Mouse (Mus musculus): ENCODE data around the gene Npdc1. TPM values are rescaled to one million over a fixed set of nuclear protein-coding genes. Genes with fewer than 3 reads are reported as not detected.
A peak's percentile ranks its signal among the peaks of the same experiment; 100 is the strongest.

Gene Npdc1
- polyA plus RNA-seq, 1 experiment from 2014 or later: 53.7 TPM

DNA sequence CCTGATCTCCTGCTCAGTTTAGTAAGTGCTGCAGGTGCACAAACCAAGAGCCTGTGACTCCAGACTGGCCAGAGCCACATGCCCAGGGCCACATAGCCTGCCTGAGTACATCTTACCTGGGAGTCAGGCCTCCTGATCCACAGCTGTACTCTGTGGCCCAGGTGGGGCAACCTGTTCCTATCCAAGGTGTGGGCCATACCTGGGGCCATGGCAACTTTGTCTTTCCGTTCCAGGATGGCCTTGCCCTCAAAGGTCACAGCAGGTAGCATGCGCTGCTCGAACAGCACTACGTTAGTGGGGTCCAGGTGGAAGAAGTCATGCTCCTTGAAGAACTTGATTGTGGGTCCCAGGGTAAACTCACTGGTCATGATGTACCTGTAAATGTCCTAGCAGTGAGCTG, 34.8 kb upstream of the Npdc1 start:
- no peak overlapping the region for H3K27ac ChIP-seq (ENCODE audit: low read length)
- H3K4me2 ChIP-seq (replicated peaks; ENCODE audit: low read depth, low read length): peak overlapping the region; percentile 99

GRCm38 (mm10) chr2:25364761-25365090, 34.4 kb upstream of the Npdc1 start:
- Histone ChIP-seq H3K4me2 (replicated peaks; ENCODE audit: low read depth, low read length) (peak overlapping the region; percentile 99), H3K4me1 (ENCODE audit: control insufficient read depth, insufficient read depth, low read length) (peaks cover 7% of the 10 kb centered on the region; the same call in 1 of the 2 replicates), H3K9ac (replicated peaks; ENCODE audit: low read depth, low read length) (peak overlapping the region; percentile 67), H3K36me3 (ENCODE audit: control insufficient read depth, insufficient read depth, low read length) (no peaks in the 10 kb centered on the region), H3K4me3 (ENCODE audit: low read depth, low read length) (peak overlapping the region; percentile 70), H3K27ac (ENCODE audit: low read length) (no peak overlapping the region), H3K27me3 (ENCODE audit: control insufficient read depth, insufficient read depth, low read length) (no peaks in the 10 kb centered on the region), H3K9me3 (ENCODE audit: control insufficient read depth, low read depth, low read length) (no peaks in the 10 kb centered on the region)
- no peak for ATAC-seq (ENCODE audit: insufficient number of reproducible peaks, insufficient read depth, low FRiP score, low read depth)
- WGBS: 27% methylated on average over 9 of the region's 9 CpGs

More for the DNA sequence above, 34.8 kb upstream of the Npdc1 start:
- no peak for ATAC-seq (ENCODE audit: insufficient number of reproducible peaks, insufficient read depth, low FRiP score, low read depth)
- H3K36me3 ChIP-seq (ENCODE audit: control insufficient read depth, insufficient read depth, low read length): no peaks in the 10 kb centered on the region
- 0 out of 2 replicates have a peak overlapping the region, but pooled peaks have one; percentile 70 for H3K4me3 ChIP-seq (ENCODE audit: low read depth, low read length)
- H3K4me1 ChIP-seq (ENCODE audit: control insufficient read depth, insufficient read depth, low read length): peaks cover 7% of the 10 kb centered on the region; the same call in 1 of the 2 replicates
- no peak overlapping the region for H3K9ac ChIP-seq (replicated peaks; ENCODE audit: low read depth, low read length)
- no peaks in the 10 kb centered on the region for H3K27me3 ChIP-seq (ENCODE audit: control insufficient read depth, insufficient read depth, low read length)
- H3K9me3 ChIP-seq (ENCODE audit: control insufficient read depth, low read depth, low read length): no peaks in the 10 kb centered on the region
- 86% methylated on average over 4 of the region's 4 CpGs for WGBS

GRCm38 (mm10) chr2:25365091-25365761, 33.9 kb upstream of the Npdc1 start, which contains the start of gene Uap1l1:
Gene Uap1l1 (minus strand): TSS chr2:25365682.
- H3K4me1 ChIP-seq (ENCODE audit: control insufficient read depth, insufficient read depth, low read length): peaks cover 7% of the 10 kb centered on the region; the same call in 1 of the 2 replicates
- no peaks in the 10 kb centered on the region for H3K36me3 ChIP-seq (ENCODE audit: control insufficient read depth, insufficient read depth, low read length)
- peak within 1 kb of the TSS; percentile 70 for H3K4me3 ChIP-seq (ENCODE audit: low read depth, low read length)
- no peaks in the 10 kb centered on the region for H3K27me3 ChIP-seq (ENCODE audit: control insufficient read depth, insufficient read depth, low read length)
- no peaks in the 10 kb centered on the region for H3K9me3 ChIP-seq (ENCODE audit: control insufficient read depth, low read depth, low read length)
- peak within 1 kb of the TSS; percentile 67 for H3K9ac ChIP-seq (replicated peaks; ENCODE audit: low read depth, low read length)
- H3K27ac ChIP-seq (ENCODE audit: low read length): peak within 1 kb of the TSS; percentile 55; the same call in 1 of the 2 replicates
- WGBS: under 1% methylated on average over 54 of the region's 54 CpGs
- peak within 1 kb of the TSS; percentile 99 for H3K4me2 ChIP-seq (replicated peaks; ENCODE audit: low read depth, low read length)
- peak; percentile 78 for ATAC-seq (ENCODE audit: insufficient number of reproducible peaks, insufficient read depth, low FRiP score, low read depth)

DNA sequence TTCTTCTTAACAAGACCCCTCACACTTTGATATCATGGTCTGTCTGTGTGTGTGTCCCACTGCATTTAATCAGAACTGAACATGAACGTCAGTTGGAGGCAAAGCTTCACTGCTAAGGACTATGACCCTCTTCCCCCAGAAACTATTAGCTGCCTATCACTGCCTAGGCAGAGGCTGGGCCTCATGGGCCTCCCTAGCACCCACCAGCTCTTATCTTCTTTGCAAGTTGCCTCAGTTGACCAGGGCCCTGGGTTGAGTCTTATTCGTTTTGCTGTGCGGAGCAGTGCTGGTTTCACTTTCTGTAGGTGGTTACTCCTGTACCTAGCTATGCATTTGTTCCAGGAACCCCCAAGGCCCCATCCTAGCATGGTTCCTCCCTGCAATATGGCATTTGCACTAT, 29.2 kb upstream of the Npdc1 start:
- no peak overlapping the region for H3K4me3 ChIP-seq (ENCODE audit: low read depth, low read length)
- peaks cover 22% of the 10 kb centered on the region; the same call in 1 of the 2 replicates for H3K4me1 ChIP-seq (ENCODE audit: control insufficient read depth, insufficient read depth, low read length)
- no peaks in the 10 kb centered on the region for H3K9me3 ChIP-seq (ENCODE audit: control insufficient read depth, low read depth, low read length)
- H3K27ac ChIP-seq (ENCODE audit: low read length): no peak overlapping the region
- H3K27me3 ChIP-seq (ENCODE audit: control insufficient read depth, insufficient read depth, low read length): no peaks in the 10 kb centered on the region
- no peak for ATAC-seq (ENCODE audit: insufficient number of reproducible peaks, insufficient read depth, low FRiP score, low read depth)
- H3K4me2 ChIP-seq (replicated peaks; ENCODE audit: low read depth, low read length): no peak overlapping the region
- WGBS: 81% methylated on average over 3 of the region's 3 CpGs
- H3K36me3 ChIP-seq (ENCODE audit: control insufficient read depth, insufficient read depth, low read length): no peaks in the 10 kb centered on the region; the same call in 1 of the 2 replicates
- H3K9ac ChIP-seq (replicated peaks; ENCODE audit: low read depth, low read length): no peak overlapping the region

- H3K36me3 ChIP-seq (ENCODE audit: control insufficient read depth, insufficient read depth, low read length): peaks cover 9% of the 10 kb centered on the region
- no peaks in the 10 kb centered on the region for H3K9me3 ChIP-seq (ENCODE audit: control insufficient read depth, low read depth, low read length)
- H3K27ac ChIP-seq (ENCODE audit: low read length): peak within 1 kb of the TSS; percentile 89
- peak within 1 kb of the TSS; percentile 62 for H3K9ac ChIP-seq (replicated peaks; ENCODE audit: low read depth, low read length)
- peaks cover 22% of the 10 kb centered on the region; the same call in 1 of the 2 replicates for H3K4me1 ChIP-seq (ENCODE audit: control insufficient read depth, insufficient read depth, low read length)
- peak; percentile 91 for ATAC-seq (ENCODE audit: insufficient number of reproducible peaks, insufficient read depth, low FRiP score, low read depth)
- H3K4me2 ChIP-seq (replicated peaks; ENCODE audit: low read depth, low read length): peak within 1 kb of the TSS; percentile 89
- H3K4me3 ChIP-seq (ENCODE audit: low read depth, low read length): peak within 1 kb of the TSS; percentile 63
- H3K27me3 ChIP-seq (ENCODE audit: control insufficient read depth, insufficient read depth, low read length): no peaks in the 10 kb centered on the region
- WGBS: under 1% methylated on average over 65 of the region's 65 CpGs
Measured at GRCm38 (mm10) chr2:25371764-25372643, 27.1 kb upstream of the Npdc1 start, which contains the start of gene Sapcd2. Gene Sapcd2 (plus strand): TSS chr2:25372321.

- peaks cover 11% of the 10 kb centered on the region for H3K36me3 ChIP-seq (ENCODE audit: control insufficient read depth, insufficient read depth, low read length)
- H3K27ac ChIP-seq (ENCODE audit: low read length): no peak overlapping the region
- peaks cover 22% of the 10 kb centered on the region; the same call in 1 of the 2 replicates for H3K4me1 ChIP-seq (ENCODE audit: control insufficient read depth, insufficient read depth, low read length)
- no peak for ATAC-seq (ENCODE audit: insufficient number of reproducible peaks, insufficient read depth, low FRiP score, low read depth)
- H3K9ac ChIP-seq (replicated peaks; ENCODE audit: low read depth, low read length): peak overlapping the region; percentile 62
- no peaks in the 10 kb centered on the region for H3K27me3 ChIP-seq (ENCODE audit: control insufficient read depth, insufficient read depth, low read length)
- WGBS: 2% methylated on average over 42 of the region's 42 CpGs
- no peaks in the 10 kb centered on the region for H3K9me3 ChIP-seq (ENCODE audit: control insufficient read depth, low read depth, low read length)
- peak overlapping the region; percentile 89 for H3K4me2 ChIP-seq (replicated peaks; ENCODE audit: low read depth, low read length)
- H3K4me3 ChIP-seq (ENCODE audit: low read depth, low read length): peak overlapping the region; percentile 63
Measured at GRCm38 (mm10) chr2:25372644-25373391, 26.3 kb upstream of the Npdc1 start.

GRCm38 (mm10) chr2:25373431-25373830, 25.7 kb upstream of the Npdc1 start:
- peaks cover 11% of the 10 kb centered on the region for H3K36me3 ChIP-seq (ENCODE audit: control insufficient read depth, insufficient read depth, low read length)
- H3K9me3 ChIP-seq (ENCODE audit: control insufficient read depth, low read depth, low read length): no peaks in the 10 kb centered on the region
- peak overlapping the region; percentile 62; the same call in 1 of the 2 replicates for H3K9ac ChIP-seq (replicated peaks; ENCODE audit: low read depth, low read length)
- WGBS: 47% methylated on average over 2 of the region's 2 CpGs
- no peak overlapping the region for H3K27ac ChIP-seq (ENCODE audit: low read length)
- no peaks in the 10 kb centered on the region for H3K27me3 ChIP-seq (ENCODE audit: control insufficient read depth, insufficient read depth, low read length)
- ATAC-seq (ENCODE audit: insufficient number of reproducible peaks, insufficient read depth, low FRiP score, low read depth): no peak
- peak overlapping the region; percentile 89 for H3K4me2 ChIP-seq (replicated peaks; ENCODE audit: low read depth, low read length)
- H3K4me1 ChIP-seq (ENCODE audit: control insufficient read depth, insufficient read depth, low read length): peaks cover 22% of the 10 kb centered on the region; the same call in 1 of the 2 replicates
- peak overlapping the region; percentile 63 for H3K4me3 ChIP-seq (ENCODE audit: low read depth, low read length)

DNA sequence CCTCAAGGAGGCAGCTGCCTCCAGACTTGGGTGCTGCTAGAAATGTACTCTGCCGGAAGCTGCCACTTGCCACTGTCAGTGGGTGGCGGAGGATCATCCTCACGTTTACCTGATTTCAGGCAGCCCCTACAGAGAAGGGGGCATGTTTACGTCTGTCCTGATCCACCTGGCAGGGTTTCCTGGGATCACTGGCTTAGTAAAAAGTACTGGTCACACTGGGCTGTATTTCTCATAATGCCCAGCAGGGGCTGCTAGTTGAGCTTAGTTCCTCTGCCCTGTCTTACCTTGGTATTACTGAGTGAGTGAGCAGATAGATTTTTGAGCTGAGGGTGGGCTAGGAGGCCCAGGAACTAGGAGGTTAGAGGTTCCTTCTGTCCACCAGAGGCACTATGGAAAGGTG, 22.6 kb upstream of the Npdc1 start:
- Histone ChIP-seq H3K4me3 (ENCODE audit: low read depth, low read length) (no peak overlapping the region), H3K36me3 (ENCODE audit: control insufficient read depth, insufficient read depth, low read length) (peaks cover 11% of the 10 kb centered on the region), H3K27ac (ENCODE audit: low read length) (no peak overlapping the region), H3K9ac (replicated peaks; ENCODE audit: low read depth, low read length) (no peak overlapping the region), H3K4me1 (ENCODE audit: control insufficient read depth, insufficient read depth, low read length) (peaks cover 20% of the 10 kb centered on the region; the same call in 1 of the 2 replicates), H3K27me3 (ENCODE audit: control insufficient read depth, insufficient read depth, low read length) (no peaks in the 10 kb centered on the region), H3K4me2 (replicated peaks; ENCODE audit: low read depth, low read length) (no peak overlapping the region), H3K9me3 (ENCODE audit: control insufficient read depth, low read depth, low read length) (no peaks in the 10 kb centered on the region)
- WGBS: 47% methylated on average over 4 of the region's 4 CpGs
- no peak for ATAC-seq (ENCODE audit: insufficient number of reproducible peaks, insufficient read depth, low FRiP score, low read depth)
